Mouse (Mus musculus) retina, adult 2 months (tissue): ENCODE results near the gene Hlf.

Source experiments
- DNase-seq: peaks from one replicate; pipeline ENCODE4 v3.0.0-alpha.2; 2012; ENCODE audit warnings: low read depth, low spot score

Gene Hlf

GRCm38 (mm10) chr11:90370789-90371291, 19.9 kb downstream of the Hlf start:
- DNase-seq, result no peak

- no peak for DNase-seq
These were observed 20.3 kb downstream of the Hlf start for GRCm38 (mm10) chr11:90370367-90370766.

GRCm38 (mm10) chr11:90369605-90370004, 21.1 kb downstream of the Hlf start:
- DNase-seq, result peak; percentile 49

GRCm38 (mm10) chr11:90369115-90369514, 21.6 kb downstream of the Hlf start:
- no peak for DNase-seq

- no peak for DNase-seq
These were observed 22.5 kb downstream of the Hlf start for GRCm38 (mm10) chr11:90367894-90368860.

- no peak for DNase-seq
These were observed 25.8 kb downstream of the Hlf start for GRCm38 (mm10) chr11:90364865-90365264.

- no peak for DNase-seq
These were observed 26.7 kb downstream of the Hlf start for GRCm38 (mm10) chr11:90363821-90364497.

- DNase-seq, result no peak
These were observed 27.3 kb downstream of the Hlf start for GRCm38 (mm10) chr11:90363406-90363805.

GRCm38 (mm10) chr11:90360536-90360935, 30.2 kb downstream of the Hlf start:
- no peak for DNase-seq

GRCm38 (mm10) chr11:90358063-90358462, 32.6 kb downstream of the Hlf start:
- no peak for DNase-seq

- DNase-seq, result no peak
These were observed 33.3 kb downstream of the Hlf start for GRCm38 (mm10) chr11:90357371-90357770.

- DNase-seq, result no peak
These were observed 34.0 kb downstream of the Hlf start for GRCm38 (mm10) chr11:90356495-90357304.

GRCm38 (mm10) chr11:90356036-90356435, 34.7 kb downstream of the Hlf start:
- DNase-seq, result no peak

GRCm38 (mm10) chr11:90355270-90355681, 35.4 kb downstream of the Hlf start:
- DNase-seq, result no peak

GRCm38 (mm10) chr11:90352696-90353095, 38.0 kb downstream of the Hlf start:
- no peak for DNase-seq

- DNase-seq, result no peak
These were observed 40.6 kb downstream of the Hlf start for GRCm38 (mm10) chr11:90350153-90350512.

- DNase-seq, result no peak
These were observed 41.1 kb downstream of the Hlf start for GRCm38 (mm10) chr11:90349486-90350152.

GRCm38 (mm10) chr11:90347667-90348459, 42.8 kb downstream of the Hlf start:
- DNase-seq, result no peak

GRCm38 (mm10) chr11:90345746-90346145, 44.9 kb downstream of the Hlf start:
- DNase-seq, result no peak

- no peak for DNase-seq
These were observed 47.8 kb downstream of the Hlf start for GRCm38 (mm10) chr11:90342858-90343257.
